Mouse (Mus musculus): Measurements from ENCODE around the gene Srpk3.

DNA sequence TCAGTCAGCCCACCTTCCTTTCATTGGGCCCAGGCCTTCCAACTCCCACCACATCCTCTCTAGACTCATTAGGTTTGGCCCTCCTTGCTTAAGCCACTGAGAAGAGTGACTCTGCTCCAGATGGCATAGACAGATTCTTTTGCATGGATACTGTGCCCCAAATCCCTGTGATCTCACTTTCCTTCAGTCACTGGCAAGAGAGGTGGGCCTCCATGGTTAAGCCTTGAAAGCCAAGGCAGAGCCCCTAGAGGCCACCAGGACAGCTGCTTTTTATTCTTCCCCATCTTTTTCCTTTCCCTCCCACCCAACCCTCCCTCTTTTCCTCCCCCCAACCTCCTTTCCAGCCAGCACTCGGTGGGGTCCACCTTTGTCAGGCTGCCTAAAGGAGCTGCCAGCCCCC is 19.3 kb downstream of the Srpk3 start:
- TF ChIP-seq EP300 (IDR thresholded peaks at IDR 0.05; ENCODE audit: low read depth) (no peak), CTCF (IDR thresholded peaks at IDR 0.05; ENCODE audit: low read depth) (no peak)
